Mouse (Mus musculus): ENCODE results near the gene Vcan. TPM values are rescaled to one million over a fixed set of nuclear protein-coding genes. Genes with fewer than 3 reads are reported as not detected.

Vcan gene
- total RNA-seq, 2 experiments from 2014 or later, result 3.1 to 5.7 TPM

- DNase-seq, result no peak
- Histone ChIP-seq H3K4me3 (no peak overlapping the region), H3K27ac (no peak overlapping the region)
- intact Hi-C loops (cut with DNase I), result no loop called here
- no peak for TF ChIP-seq CTCF (IDR thresholded peaks at IDR 0.05)
Observed at GRCm38 (mm10) chr13:89708151-89708927, 34.0 kb downstream of the Vcan start.

- intact Hi-C loops (cut with DNase I), result no loop called here
- H3K27ac ChIP-seq, result no peak overlapping the region
- no peak for TF ChIP-seq CTCF (IDR thresholded peaks at IDR 0.05)
- no peak overlapping the region for H3K4me3 ChIP-seq
- no peak for DNase-seq
Observed at GRCm38 (mm10) chr13:89702395-89702794, 39.9 kb downstream of the Vcan start.

DNA sequence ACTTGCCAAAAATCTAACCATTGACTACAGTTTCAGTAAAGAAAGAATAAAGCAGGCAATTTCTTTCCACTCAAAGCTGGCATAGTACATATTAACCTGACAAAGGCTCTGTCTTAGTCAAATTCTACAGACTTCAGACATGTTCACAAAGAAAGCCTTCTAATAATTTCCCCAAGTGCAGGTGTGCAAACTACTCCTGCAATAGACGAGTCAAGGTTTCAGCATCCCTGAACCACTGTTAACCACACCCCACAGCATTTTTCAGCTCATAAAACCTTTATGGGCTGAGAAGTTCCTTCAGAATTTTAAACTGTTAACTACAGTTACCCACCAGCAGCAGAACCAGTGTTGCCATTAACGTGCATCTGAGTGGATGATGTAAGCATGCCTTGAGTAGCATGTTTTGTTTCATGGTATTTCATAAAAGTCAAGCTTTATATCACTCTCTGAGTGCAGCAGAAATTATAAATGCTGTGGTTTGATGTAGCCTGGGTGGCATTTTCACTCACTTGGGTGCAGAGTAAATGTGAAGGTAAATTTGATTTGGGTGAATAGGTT lies 42.2 kb downstream of the Vcan start:
- no peak overlapping the region for H3K27ac ChIP-seq
- TF ChIP-seq CTCF (IDR thresholded peaks at IDR 0.05), result no peak
- DNase-seq, result no peak
- H3K4me3 ChIP-seq, result no peak overlapping the region
- intact Hi-C loops (cut with DNase I), result no loop called here

- Histone ChIP-seq H3K4me3 (no peak overlapping the region), H3K27ac (no peak overlapping the region)
- intact Hi-C loops (cut with DNase I), result no loop called here
- no peak for DNase-seq
- TF ChIP-seq CTCF (IDR thresholded peaks at IDR 0.05), result no peak
Observed at GRCm38 (mm10) chr13:89692597-89692996, 49.7 kb downstream of the Vcan start.

DNA sequence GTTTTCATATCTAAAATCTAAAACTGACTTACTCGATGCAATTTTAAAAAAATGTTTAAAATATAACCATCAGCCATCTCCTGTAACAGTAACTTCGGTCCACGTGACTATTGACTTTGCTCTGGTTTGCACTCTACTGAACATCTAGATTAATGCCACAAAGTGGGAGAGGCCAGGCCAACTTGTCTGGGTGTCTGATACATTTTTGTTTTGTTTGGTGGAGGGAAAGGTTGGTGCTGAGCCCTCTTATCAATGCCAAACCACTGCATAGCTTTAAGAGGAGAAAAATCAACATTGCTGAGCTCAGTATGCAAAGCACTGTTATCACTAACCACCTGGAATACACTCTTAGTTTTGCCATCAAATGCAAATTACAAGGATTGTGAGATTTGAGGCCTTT lies 58.8 kb downstream of the Vcan start:
- no peak overlapping the region for H3K27ac ChIP-seq
- TF ChIP-seq CTCF (IDR thresholded peaks at IDR 0.05), result no peak
- no peak for DNase-seq
- intact Hi-C loops (cut with DNase I), result no loop called here
- no peak overlapping the region for H3K4me3 ChIP-seq

GRCm38 (mm10) chr13:89682254-89682653 lies 60.1 kb downstream of the Vcan start:
- Histone ChIP-seq H3K4me3 (no peak overlapping the region), H3K27ac (no peak overlapping the region)
- intact Hi-C loops (cut with DNase I), result no loop called here
- no peak for DNase-seq
- TF ChIP-seq CTCF (IDR thresholded peaks at IDR 0.05), result no peak

- intact Hi-C loops (cut with DNase I), result no loop called here
- Histone ChIP-seq H3K27ac (no peak overlapping the region), H3K4me3 (no peak overlapping the region)
- DNase-seq, result no peak
- TF ChIP-seq CTCF (IDR thresholded peaks at IDR 0.05), result no peak
Observed at GRCm38 (mm10) chr13:89679756-89680155, 62.6 kb downstream of the Vcan start.

- intact Hi-C loops (cut with DNase I), result no loop called here
- Histone ChIP-seq H3K4me3 (no peak overlapping the region), H3K27ac (no peak overlapping the region)
- no peak for TF ChIP-seq CTCF (IDR thresholded peaks at IDR 0.05)
- no peak for DNase-seq
Observed at GRCm38 (mm10) chr13:89670505-89670904, 71.8 kb downstream of the Vcan start.

- H3K4me3 ChIP-seq, result no peak overlapping the region
- no peak for DNase-seq
- TF ChIP-seq CTCF (IDR thresholded peaks at IDR 0.05), result no peak
- H3K27ac ChIP-seq, result no peak overlapping the region
- intact Hi-C loops (cut with DNase I), result loop anchor here (2.0 to 5.0 kb wide), 2 partner anchors 1168 to 1218 kb away; no protein-coding TSS in a partner anchor
Observed at GRCm38 (mm10) chr13:89668981-89669880, 73.1 kb downstream of the Vcan start.

- peak; percentile 59 for TF ChIP-seq CTCF (IDR thresholded peaks at IDR 0.05)
- H3K4me3 ChIP-seq, result no peak overlapping the region
- no peak overlapping the region for H3K27ac ChIP-seq
- intact Hi-C loops (cut with DNase I), result loop anchor here (2.0 to 5.0 kb wide), 2 partner anchors 1169 to 1219 kb away; no protein-coding TSS in a partner anchor
- DNase-seq, result no peak
Observed at GRCm38 (mm10) chr13:89668069-89668468, 74.2 kb downstream of the Vcan start.

DNA sequence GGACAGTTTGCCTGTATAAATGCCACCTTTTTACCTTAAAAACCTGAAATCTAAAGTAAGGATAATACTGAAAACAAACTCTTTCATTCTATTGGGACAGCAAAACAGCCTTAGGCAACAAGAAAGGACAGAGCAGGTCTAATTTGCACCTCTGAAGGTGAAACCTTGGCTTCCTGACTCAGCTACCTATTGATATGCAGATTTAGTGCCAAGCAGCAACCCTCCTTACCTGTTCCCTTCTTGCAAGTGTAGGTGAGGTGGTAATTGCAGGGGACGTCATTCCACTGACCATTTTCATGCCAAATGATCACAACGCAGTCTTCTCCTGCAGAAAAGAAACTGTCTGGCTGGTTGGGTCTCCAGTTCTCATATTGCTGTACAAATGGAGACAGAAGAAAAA lies 80.6 kb downstream of the Vcan start:
- TF ChIP-seq CTCF (IDR thresholded peaks at IDR 0.05), result no peak
- Histone ChIP-seq H3K4me3 (no peak overlapping the region), H3K27ac (no peak overlapping the region)
- intact Hi-C loops (cut with DNase I), result no loop called here
- no peak for DNase-seq

DNA sequence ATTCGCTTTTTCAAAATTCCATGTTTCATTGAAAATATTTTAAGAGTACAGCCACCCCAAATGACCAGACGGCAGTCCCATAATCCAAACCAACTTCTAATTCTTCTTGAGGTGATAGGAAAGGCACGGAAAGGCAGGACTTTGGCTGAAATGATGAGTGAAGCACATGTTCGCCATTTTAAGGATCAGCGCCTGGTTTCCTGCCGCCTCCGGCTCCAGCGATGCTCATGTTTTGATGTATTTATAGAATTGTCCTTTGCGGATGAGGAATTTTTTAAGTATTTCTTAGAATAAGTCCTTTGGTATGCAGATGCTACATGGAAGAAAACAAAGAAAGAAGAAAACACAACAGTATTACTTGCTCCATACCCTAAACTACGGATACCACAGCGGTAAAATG lies 85.3 kb downstream of the Vcan start:
- no peak for TF ChIP-seq CTCF (IDR thresholded peaks at IDR 0.05)
- DNase-seq, result no peak
- no peak overlapping the region for H3K4me3 ChIP-seq
- intact Hi-C loops (cut with DNase I), result no loop called here
- no peak overlapping the region for H3K27ac ChIP-seq

DNA sequence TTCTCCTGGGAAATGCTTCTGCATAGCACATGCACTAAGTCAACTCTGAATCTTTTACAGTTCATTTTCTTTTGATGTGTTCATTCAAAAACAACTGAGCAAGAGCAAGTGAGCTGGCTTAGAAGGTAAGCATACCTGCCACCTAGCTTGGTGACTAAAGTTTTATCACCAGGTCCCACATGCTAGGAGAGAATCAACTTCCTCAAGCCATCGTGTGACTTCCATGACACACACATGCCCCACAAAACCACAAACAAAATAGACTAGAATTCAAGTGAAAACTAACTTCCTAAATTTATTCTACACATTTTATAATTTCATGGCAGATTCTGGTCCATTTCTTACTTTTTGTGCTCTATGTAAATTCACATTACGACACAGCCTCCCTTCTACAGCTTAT lies 89.0 kb downstream of the Vcan start:
- no peak for TF ChIP-seq CTCF (IDR thresholded peaks at IDR 0.05)

More for the DNA sequence above, 89.0 kb downstream of the Vcan start:
- H3K27ac ChIP-seq, result no peak overlapping the region
- intact Hi-C loops (cut with DNase I), result no loop called here
- H3K4me3 ChIP-seq, result no peak overlapping the region
- DNase-seq, result no peak

All from gastrocnemius, adult 2 months (tissue).